Mouse (Mus musculus): ENCODE measurements around the gene Uts2r. TPM values are rescaled to one million over a fixed set of nuclear protein-coding genes. Genes with fewer than 3 reads are reported as not detected.
A peak's percentile ranks its signal among the peaks of the same experiment; 100 is the strongest.

Uts2r gene
- polyA plus RNA-seq, 2 experiments from 2014 or later = not detected

DNA sequence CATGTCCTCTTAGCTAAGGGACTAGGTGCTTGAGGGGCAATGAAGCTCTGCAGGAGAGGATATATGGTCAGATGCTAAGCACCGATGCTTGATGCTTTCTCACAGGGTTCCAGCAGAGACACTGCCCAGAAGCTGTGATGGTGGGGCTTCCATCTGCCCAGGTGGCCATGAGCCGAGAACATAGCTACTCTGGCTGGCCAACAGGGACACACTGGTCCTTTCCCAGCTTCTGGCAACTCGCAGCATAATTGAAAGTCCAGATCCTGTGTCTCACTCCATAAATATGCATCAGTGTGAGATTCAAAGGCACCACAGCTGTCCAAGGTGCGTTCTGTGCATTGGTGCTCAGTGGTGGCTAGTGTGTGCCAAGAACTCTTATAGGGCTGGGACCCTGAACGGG lies 13.1 kb downstream of the Uts2r start:
- no peak for ATAC-seq

DNA sequence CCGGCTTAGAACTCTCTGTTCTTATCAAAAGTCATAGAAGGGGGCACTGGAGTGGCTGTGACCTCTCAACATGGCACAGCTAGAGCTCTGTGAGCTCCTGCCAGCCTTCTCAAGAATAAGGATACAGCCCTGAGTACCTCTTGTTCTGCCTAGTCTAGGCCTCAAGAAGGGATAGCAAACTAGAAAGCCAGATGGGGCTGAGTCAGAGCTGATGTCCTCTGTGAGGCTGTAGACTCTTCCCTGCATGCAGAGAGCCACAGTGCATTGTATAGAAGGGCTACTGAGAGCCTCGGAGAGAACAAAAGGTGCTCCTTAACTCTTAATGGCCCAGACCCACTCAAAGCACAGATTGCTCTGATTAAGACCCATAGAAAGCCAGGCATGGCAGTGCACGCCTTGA lies 14.2 kb downstream of the Uts2r start:
- no peak for ATAC-seq

DNA sequence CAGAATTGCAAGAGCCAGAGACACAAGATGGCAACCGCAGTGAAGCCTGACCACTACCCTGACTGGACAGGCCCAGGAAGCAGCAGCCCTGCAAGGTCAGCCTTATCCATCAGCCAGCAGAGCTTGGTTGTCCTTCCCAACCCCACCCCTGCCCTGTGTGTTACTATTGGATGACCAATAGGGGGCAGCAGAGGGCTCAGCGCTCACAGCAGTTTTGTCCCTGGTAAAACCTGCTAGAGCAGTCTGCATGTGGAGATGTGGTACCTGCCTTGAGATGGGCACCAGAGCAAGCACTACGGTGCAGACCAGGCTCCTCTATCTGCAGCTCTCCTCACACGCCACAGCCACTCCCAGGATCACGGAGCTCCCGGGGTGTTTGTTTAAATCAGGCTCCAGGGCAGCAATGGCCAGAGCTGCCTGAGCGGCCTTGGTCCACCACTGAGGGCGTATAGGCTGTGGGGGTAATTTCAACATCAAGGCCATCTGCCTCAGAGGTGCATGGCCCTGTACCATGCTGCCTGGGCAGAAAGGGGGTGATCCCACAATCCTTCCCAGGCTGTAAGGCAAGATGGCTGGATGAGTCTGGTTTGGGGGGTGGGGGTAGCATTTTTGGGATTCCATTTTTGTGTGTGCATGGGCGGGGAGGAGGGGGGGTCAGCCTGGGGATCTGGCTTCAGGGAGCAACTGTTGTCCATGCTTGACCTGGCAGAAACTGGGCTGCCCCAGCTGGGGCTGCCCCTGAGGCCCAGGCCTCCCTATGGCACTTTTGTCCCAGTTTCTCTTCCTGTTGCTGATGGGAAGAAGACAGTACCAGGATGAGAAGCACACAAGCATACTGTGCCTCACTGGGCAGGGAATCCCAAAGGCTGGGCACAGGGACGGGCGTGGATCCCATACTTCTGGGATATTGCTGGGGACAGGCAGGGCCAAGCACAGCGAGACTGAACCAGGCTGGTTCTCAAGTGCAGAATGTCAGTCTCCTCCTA lies 16.5 kb downstream of the Uts2r start:
- ATAC-seq = no peak

DNA sequence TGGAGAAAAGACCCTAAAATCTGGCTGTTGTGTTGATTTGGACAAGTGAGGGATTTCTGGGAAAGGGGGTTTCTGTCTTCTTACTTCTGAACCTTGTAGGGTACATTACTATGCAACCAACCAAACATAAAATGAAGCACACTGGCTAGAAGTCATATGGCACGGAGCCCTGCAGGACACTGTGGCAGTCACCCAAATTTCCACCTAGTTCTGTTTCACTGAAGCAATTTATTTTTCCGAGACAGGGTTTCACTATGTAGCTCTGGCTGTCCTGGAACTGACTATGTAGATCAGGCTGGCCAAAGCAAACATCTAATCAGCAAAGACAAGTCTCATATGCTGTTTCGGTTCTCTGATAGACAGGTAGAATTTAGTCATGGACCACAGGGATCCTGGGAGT lies 29.6 kb downstream of the Uts2r start:
- no peak for ATAC-seq

DNA sequence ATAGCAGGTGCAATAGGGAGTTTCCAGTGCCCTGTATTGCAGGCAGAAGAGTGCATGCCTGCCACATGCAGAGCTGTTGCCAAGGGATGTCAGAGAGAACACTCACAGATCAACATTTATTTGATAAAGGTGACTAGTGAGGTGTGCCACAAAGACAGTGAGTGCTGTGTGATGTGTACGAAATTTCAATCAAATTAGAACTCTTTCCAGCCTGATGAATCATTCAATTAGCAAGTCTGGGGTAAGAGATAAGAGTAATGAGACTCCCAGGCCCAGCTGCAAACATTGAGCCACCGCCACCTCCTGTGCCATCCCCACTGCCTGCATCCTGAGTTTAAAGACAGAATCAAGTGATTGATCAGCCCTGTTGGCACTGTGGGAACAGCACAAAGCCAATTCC lies 32.7 kb downstream of the Uts2r start:
- no peak for ATAC-seq

DNA sequence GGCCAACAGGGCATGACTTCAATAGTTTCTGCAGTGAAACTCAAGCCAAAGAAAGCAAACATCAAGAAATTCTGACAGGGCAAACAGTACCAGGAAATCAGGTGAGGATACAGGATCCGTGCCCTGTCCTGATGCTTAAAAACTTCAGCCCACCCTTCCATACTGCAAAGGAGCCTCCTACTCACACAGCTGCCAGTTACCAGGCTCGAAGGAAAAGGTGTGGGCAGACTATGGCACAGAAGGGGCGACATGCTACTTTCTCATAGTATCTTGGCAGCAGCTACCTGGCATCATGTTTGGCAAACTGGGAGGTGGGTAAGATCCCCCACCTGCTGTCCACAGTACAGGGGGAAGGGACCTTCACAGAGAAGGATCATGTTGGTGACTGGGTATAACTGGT lies 33.3 kb downstream of the Uts2r start:
- ATAC-seq = no peak

DNA sequence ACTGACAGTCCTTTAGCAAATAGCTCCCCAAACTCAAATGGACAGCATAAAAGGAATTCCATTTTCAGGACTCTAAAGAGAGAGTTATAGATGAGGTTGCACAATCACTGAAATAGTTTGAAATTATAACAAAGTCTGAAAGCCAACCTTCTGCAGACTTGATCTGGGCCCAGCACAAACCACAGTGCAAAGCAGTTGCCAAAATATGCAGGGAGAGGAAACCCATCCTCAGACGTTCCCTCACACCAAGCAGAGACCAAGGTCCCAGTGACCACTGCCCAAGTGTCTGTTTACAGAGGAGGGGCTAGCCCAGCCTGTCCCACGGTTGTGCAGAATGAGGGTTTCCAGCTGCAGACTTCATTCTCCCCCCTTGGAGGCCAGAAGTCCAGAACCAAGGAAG lies 38.6 kb downstream of the Uts2r start:
- ATAC-seq = no peak

DNA sequence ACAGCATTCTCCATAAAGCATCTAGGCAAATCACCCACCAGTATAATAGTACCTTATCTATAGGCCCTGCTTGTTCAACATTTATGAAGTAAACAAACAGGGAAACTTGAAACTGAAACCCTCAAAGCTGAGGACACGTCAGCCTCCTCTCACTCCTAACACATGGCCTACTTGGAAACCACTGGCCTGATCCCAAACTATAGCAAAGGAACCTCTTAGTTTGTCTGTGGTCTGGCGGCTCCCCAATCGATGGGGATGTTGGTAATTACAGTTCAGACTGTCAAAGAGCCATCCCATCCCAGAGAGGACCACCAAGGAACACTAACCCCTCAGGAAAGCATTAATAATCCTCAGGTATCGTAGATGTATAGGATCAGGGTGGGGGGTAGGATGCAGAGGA lies 39.8 kb downstream of the Uts2r start:
- no peak for ATAC-seq

DNA sequence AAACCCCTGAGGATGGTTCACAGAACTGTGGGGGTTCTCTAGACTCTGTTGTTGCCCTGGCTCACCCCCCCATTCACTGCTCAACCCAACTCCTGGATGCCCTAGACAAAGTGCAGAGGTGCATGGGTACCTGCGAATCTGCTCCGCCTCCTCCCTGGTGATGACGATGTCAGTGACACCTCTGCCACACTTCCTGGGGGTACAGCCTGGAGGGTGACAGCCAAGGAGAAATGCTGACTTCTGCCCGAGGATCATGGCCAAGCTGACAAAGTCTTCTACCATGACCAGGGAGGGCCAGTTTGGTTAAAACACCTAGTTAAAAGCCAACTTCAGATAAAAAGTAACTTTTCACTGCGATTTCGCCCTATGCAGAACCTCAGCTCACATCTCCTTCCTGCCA lies 40.7 kb downstream of the Uts2r start:
- no peak for ATAC-seq

DNA sequence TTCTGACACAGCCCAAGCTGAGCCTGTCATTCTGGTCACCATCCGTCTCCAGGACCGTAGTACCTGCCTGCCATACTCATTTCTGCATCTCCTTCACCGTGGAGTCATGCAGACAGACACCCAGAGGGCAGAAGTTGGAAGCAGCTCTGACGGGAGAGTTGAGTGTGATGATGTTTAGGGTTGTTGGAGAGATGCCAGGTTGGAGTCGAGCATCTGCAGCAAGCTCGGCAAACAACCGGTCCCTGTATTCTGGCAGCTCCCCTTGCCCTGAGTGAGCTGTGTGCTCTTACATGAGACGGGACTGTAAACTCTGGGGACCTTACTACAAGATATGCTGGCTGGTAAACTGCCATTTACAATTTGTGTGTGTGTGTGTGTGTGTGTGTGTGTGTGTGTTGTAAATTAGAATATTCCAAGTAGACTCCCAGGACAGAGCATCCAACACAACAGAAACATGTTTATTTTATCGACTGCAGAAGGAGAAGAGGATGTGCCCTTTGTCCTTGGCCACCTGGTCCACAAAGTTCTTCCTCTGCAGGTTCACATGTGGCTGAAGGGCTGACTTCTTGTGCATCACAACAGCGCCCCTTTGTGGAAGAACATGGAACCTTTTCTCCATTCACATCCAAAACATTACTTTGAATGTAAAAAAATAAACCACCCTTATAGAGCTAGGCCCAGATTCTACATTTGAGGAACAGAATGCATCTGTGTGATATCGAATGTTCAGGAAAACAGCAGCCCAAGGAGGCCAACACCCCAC lies 41.5 kb downstream of the Uts2r start:
- ATAC-seq = no peak

DNA sequence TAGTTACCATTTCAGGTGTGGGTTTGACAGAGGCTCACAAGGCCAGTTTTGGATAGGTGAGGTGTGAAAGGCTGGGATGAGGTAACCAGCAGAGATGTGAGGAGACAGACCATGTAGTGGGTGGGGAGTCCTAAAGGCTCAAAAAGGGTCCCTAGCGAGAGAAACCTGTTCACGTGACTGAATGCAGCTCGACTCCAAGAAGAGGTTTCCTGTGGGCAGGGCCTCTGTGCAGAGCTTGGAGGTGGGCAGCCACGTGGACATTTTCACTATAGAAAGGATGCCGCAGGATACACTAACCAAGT lies 43.7 kb downstream of the Uts2r start:
- ATAC-seq = no peak

DNA sequence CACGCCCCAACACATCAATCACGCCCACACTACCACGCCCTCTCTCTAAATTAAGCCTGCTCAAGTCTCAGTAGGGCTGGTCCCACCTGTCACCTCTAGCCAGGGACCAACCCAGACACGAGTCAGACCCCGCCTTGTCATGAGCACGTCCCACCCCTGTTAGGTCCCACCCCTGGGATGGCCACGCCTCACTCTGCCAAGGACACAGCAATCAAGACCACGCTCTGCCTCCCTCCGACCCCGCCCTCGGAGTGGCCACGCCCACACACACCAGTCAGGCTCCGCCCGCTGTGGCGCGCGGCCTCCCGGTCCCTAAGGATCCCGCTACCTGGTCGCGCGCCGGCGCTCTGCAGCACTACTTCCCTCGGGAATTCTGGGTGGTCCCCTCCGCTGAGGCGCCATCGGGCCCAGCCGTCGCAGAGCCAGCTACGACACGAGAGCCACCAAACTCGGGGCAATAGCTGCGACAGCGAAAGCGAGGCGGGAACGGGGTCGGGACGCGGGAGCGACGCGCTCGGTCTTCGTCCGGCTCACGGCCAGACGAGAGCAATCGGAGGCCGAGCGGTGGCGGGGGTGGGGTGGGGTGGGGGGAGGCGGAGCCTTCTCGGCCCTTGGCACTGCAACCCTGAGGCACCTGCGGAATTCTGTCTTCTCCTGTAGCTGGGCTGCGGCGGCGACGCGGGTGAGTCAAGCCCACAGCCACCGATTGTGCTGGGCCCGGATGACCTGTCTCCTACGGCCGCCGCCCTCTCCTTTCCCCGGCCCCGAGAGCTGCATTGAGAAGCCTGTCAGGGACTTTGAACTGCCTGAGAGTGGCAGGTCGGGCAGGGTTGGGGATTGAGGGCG lies 44.3 kb downstream of the Uts2r start, which contains the start of the genes Hexdc and Ogfod3:
Gene Hexdc, plus strand, starts transcription at position 273 of the 846 bp plus-strand sequence.
Gene Ogfod3, minus strand, starts transcription at position 551 of the 846 bp plus-strand sequence.
- peak; percentile 88 for ATAC-seq

Other genes with a start within 250 kb of the Uts2r start
- 1 to 10 TPM in 1 of 2 experiments, under 1 TPM in 1; 0.12 to 1.1 TPM for gene Ccdc57, start 227.4 kb upstream of the Uts2r start, polyA plus RNA-seq (2017; shearing (Covaris generic))
- gene Slc16a3, start 211.8 kb upstream of the Uts2r start, polyA plus RNA-seq (2017; shearing (Covaris generic)) = 1 to 10 TPM; 3.5 to 5.3 TPM
- gene Csnk1d, start 168.9 kb upstream of the Uts2r start, polyA plus RNA-seq (2017; shearing (Covaris generic)) = 10 to 100 TPM; 50.4 to 78.2 TPM
- gene Cd7, start 120.9 kb upstream of the Uts2r start, polyA plus RNA-seq (2017; shearing (Covaris generic)) = 10 to 100 TPM; 79.5 to 90.2 TPM
- gene Sectm1b, start 96.7 kb upstream of the Uts2r start, polyA plus RNA-seq (2017; shearing (Covaris generic)) = not detected
- not detected for gene Sectm1a, start 79.1 kb upstream of the Uts2r start, polyA plus RNA-seq (2017; shearing (Covaris generic))
- gene Tex19.2, start 41.6 kb upstream of the Uts2r start, polyA plus RNA-seq (2017; shearing (Covaris generic)) = not detected
- gene Tex19.1, start 14.1 kb upstream of the Uts2r start, polyA plus RNA-seq (2017; shearing (Covaris generic)) = under 1 TPM in 1 of 2 experiments, not detected in 1; 0.24 TPM
- 1 to 10 TPM; 2.3 to 3.1 TPM for gene Hexdc, start 44.2 kb downstream of the Uts2r start, polyA plus RNA-seq (2017; shearing (Covaris generic))
- gene Ogfod3, start 44.4 kb downstream of the Uts2r start, polyA plus RNA-seq (2017; shearing (Covaris generic)) = 1 to 10 TPM; 7.8 to 8.8 TPM
- gene Cybc1, start 69.1 kb downstream of the Uts2r start, polyA plus RNA-seq (2017; shearing (Covaris generic)) = 100 to 1,000 TPM; 103 to 150 TPM
- 10 to 100 TPM; 30.1 to 41.9 TPM for gene Narf, start 77.0 kb downstream of the Uts2r start, polyA plus RNA-seq (2017; shearing (Covaris generic))
- gene Foxk2, start 99.7 kb downstream of the Uts2r start, polyA plus RNA-seq (2017; shearing (Covaris generic)) = 1 to 10 TPM; 4.1 to 6.1 TPM
- 10 to 100 TPM; 27.2 to 29.0 TPM for gene Wdr45b, start 194.2 kb downstream of the Uts2r start, polyA plus RNA-seq (2017; shearing (Covaris generic))
- not detected for gene Rab40b, start 228.0 kb downstream of the Uts2r start, polyA plus RNA-seq (2017; shearing (Covaris generic))